Mouse (Mus musculus) granulocyte monocyte progenitor cell, adult 5-6 weeks (primary cell): ENCODE data around the gene Tmem174. TPM values are rescaled to one million over a fixed set of nuclear protein-coding genes. Genes with fewer than 3 reads are reported as not detected.
A peak's percentile ranks its signal among the peaks of the same experiment; 100 is the strongest.

ENCODE experiments used
- ATAC-seq: replicated peaks from 2 replicates; pipeline ENCODE4 v1.8.0; 2016; ENCODE audit warnings: mild to moderate bottlenecking, moderate TSS enrichment, inconsistent platforms; ENCODE audit not compliant: poor library complexity, severe bottlenecking
- total RNA-seq, 2 experiments: library from RNA; stranded (forward) in 1 of 2; stranded (reverse) in 1 of 2; fragments of 200-712, 200-1000 nt in 1 of 2; fragments of >200 nt in 1 of 2; fragmentation: Nextera tagmentation in 1 of 2; gene quantifications; 2 replicates each; pipeline ENCODE4 v1.2.3; 2014 to 2017

Gene Tmem174
- total RNA-seq, 2 experiments from 2014 or later: not detected

DNA sequence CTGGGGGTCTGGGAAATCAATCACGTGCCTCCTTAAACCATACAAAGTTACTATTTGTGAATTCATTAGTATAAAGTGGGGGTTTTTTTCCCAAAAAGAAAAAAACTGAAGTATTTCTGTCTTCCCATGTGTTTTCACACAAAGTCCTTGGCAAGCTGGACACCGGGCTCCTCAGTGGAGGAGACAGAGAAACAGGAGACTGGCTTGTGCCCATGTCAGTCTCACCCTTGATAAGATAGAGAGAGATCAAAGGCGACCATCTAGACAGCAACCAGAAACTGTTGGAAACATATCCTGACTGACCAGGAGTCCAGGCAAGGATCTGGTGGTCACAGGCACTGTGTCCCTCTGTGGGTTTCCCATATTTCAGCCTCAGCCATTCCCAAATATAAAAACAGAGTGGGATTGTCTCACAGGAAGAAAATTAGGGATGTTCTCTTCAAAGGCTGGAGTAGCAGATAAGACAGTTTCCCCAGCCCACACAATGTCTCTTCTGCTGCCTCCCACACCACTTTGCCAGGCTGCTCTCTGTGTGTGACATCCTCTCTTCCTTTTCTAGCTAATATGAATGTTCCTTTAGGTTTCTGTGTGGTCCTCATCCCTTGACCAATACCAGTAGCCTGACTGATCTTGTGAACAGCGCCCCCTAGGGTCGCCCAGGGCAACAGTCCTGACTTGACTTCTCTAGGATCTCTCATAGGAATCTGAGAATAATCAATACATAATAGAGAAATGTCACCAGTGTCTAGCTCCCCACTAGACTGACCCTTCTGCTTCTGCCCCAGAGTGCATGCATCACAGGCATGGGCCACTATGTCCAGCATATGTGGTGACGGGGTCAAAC is 3.3 kb downstream of the Tmem174 start:
- no peak for ATAC-seq

DNA sequence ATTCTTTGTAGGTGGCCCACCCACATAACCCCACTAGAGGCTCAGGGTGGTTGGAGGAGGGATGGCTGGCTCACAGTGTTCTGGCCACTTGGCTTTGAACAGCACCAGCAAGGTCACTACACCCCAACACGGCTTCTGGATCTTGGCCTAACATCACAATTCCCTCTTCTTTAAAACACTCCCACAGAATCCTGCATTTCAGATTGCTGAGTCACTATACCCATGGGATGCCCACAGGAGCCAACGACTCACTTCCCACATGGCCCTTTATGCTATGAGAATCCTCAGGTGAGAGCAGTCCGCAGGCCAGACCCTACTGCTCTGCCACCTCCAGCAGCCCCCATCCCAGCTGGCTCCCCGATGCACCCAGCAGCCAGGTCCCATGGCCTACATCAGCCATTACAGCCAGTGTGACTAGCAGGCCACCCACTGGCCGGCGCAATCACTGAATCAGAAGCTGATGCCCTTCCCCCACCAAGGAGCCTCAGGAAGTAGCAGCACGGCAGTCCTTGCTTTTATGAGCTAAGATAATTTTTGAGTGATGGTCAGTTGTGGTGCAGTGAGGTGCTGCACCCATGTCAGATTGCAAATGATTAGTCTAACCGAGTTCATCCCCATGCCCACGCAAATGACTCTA is 4.8 kb downstream of the Tmem174 start:
- ATAC-seq: no peak

DNA sequence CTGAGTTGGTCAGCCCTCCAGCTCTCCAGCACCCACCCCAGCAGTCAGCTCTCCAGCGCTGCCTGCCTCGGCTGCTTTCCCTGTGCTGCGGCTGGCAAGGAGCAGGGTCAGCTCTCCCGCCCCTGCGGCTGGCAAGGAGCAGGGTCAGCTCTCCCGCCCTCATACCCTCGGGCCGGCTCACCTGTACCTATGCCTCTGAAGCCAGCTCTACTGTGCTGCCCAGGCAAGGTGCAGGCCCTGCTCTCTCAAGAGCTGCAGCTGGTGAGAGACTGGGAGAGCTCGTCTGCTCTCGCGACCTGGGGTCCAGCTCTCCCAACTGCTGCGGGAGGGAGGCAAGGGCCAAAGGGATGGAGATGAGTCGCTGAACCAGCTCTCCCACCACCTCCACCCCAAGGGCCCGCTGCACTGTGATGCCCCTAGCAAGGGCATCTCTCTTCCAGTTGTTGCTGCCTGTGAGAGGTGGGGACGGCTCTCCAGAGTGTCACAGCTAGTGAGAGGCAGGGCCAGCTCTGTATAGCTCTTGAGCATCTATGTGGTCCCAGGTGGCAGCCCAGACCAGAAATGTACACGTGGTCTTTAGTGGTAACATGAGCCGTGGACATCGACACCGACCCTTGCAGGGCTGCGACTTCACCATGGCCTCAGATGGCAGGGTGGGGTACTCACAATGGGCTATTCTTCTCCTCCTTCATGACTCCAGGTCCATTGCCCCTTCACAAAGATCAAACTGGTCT is 5.9 kb downstream of the Tmem174 start:
- no peak for ATAC-seq

DNA sequence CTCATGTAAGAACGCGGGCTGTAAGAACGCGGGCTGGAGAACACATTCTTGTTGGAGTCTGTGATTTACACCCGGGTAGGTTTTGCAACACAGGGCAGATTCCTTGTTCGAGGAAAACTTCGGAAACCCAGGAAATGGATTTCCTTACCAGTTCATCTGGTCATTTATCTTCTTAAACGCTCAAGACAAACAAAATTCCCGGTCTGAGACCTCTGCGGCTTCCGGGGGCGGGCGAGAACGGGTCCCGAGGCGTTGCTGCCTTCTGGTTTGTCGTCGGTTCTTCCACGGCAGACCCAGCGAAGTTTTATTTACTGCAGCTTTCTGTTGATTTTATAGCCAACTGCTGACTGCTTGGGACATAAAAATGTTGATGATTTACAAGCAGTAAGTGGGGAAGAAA is 10.5 kb downstream of the Tmem174 start:
- ATAC-seq: no peak

DNA sequence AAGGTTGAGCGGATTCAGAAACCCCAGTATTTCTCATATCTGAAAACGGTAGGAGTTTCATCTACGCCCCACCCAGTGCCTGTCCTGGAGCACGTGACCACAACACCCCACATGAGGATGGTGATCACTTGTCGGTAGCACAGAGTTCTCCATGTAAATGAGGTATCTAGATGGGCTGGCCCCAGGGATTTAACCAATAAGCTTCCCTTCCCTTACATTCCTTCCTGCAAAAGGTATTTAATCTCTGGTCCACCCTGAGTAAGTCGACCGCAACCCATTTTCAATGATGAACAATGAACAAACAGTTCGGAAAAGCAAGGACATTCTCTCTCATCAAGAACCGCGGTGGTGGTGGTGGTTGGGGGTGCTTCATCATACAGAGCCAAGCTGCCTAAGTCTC is 12.7 kb downstream of the Tmem174 start:
- no peak for ATAC-seq

DNA sequence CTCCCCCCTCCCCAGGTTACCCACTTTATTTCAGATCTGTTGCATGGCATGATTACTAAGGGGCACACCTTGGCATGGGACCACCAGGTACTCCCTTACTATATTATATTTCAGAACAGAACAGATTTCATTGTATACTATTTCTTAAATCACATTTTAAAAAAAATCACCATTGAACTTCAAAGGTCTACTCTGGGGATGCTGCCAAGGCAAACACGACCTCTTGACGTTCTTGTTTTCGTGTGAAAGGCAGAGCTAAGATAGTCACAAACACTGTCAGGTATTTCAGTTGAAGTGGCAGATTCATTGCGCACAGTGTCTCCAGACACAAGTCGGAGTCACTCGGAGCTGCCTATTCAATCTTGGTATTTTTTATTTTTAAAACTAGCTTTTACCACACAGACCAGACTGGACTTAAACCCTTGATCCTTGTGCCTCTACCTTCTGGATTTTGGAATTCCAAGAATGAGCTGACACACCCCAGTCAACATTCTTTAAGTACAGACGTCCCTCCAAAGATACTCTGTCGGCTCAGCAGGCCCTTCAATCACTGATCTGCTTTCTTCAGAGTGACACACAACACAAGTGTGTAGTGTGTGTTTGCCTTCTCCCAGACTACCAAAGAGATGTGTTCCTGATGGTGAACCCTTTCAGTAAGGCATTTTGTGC is 14.2 kb downstream of the Tmem174 start:
- no peak for ATAC-seq

DNA sequence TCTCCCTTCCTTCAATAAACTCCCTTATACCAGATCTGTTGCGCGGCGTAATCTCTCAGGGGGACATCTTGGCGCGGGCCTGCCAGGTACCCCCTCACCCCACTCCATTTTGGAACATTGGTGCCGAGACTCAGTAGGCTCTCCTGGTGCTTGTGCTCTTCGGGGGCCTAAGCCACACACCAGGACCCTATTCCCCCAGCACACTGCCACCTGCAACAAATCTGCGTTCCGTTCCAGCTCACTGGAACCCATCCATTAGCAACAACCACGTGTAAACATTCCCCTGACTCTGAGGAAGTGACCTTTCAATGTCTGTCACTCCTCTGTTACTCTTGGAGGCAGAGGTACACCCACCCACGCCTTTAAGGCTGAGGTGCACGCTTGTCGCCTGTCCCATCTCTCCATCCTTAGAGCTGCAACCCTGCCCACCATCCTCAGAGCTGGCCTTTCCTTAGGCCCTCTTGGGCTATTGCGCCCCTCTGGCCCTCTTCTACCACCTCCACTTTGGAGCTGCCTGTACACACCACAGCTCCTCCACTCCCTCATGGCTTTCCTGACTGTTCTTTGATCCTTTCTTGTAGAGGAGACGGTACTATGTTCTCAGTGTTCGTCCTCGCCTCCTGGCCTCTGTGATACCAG is 19.7 kb downstream of the Tmem174 start:
- ATAC-seq: no peak

DNA sequence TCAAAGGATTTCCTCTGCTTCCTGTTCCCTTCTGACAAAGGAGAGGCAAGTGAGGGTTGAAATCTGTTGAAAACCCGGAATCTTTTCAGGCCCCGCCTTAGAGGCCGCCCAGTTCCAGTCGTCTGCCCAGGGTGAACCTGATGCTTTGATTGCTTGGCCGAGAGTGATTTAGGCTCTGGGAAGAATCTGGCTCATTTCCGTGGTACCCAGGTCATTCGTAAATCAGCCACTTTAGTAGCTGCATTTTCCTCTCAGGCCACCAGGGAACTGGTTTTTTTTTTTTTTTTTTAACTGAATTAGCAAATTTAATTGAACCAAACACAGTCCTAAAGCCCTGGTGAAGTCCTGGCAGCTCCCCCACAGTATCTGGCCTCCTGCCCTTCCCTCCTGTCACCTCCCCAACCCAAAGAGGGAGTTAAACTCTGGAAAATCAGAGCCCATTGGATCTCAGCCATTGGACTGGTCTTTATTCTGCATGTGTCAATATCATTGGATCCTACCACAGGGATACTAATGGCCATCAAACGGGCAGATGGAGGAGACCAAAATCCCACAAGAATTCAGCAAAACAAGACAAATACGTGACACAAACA is 29.2 kb downstream of the Tmem174 start:
- ATAC-seq: no peak

DNA sequence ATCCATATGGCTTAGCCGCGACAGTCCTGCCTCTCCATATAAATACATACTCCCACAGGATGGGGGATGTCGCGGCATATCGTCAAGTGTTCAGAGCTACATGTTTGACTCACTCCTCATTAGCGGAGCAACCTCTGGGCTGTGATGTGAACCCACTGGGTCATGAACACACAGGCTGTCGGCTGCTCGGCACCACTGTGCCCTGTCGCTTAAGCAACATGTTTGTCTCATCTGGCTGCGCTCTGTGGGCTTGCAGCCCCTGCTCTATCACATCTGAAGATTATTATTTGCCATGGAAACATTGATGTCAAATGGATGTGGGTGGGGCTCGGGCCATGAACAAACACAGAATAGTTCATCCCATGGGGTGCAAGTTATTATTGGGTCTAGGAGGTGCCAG is 33.4 kb downstream of the Tmem174 start:
- ATAC-seq: no peak

DNA sequence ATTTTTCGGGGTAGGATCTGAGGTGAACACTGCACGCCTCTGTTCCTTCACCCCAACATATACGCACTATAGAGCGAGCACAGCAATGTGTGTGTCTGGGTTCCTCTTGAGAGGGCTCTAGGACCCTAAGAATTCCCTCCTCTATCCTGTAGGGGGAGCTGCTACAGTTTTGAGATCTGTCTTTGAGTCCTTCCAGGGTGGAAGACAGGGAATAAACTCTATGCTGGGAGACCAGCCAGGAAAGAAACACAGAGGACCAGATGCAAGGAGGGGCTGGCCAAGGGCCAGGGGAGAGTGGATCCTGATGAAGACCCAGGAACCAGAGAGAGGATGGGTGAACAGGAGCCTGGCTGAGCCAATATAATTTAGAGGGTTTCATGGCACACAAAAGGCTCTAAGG is 40.5 kb downstream of the Tmem174 start:
- no peak for ATAC-seq

DNA sequence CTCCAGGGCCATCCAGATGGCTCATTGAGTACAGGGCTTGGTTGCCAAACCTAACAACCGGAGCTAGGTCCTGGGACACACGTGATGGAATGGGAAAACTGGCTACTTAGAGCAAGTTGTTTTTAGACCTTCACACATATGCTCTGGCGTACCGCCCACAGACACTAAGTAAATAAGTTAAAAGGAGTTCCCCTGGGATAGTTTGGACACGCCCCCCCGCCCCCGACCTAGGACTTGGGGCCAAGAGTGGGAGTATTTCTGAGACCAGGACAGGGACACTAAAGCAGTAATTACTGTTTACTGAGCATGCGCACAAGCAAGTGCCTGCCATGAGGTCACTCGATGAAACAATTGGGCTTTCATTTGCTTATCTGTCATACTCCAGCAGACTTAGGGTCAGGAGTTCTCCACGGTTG is 42.5 kb downstream of the Tmem174 start:
- no peak for ATAC-seq

DNA sequence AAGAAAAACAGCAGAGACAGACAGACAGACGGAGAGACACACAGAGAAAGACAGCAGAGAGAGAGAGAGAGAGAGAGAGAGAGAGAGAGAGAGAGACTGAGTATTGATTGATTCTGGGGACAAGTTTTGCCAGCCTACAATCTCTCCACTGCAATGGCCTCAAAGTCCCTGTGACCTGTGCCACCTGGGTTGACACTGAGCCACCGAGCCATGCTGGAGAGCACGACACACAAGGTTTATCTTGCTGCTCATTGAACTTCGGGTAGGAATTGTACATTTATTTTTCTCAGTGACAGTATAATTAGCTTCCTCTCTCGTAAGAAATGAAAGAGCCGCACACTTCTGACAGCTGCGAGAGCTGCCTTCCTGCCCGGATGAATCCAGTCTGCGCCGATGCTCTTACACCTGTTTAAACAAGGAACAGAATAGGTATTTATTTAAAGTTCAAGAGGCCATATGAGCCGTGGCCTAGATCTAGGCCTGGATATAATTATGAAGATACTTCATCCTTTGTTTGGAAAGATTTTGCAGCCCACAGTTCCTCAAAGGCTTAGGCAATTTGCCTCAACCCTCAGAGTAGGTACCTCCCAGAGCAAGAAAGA is 43.2 kb downstream of the Tmem174 start:
- no peak for ATAC-seq

DNA sequence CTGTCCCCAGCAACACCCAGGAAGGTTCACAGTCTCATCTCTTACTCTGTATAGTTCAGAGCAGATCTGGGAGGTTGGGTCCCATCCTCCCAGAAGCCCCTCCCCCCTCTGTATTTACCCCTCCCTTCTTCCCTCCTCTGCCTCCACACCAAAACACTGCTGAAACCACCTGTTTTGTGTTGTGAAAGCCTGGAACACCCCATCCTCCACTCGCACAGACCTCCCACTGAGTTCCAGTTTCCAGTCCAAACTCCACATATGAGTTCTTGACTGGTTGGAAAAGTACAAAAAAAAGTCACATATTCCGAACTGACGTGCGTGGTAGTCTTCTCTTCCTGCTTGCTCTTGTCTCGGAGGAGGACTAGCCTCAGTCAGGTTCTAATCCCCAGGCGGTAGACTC is 45.8 kb downstream of the Tmem174 start:
- no peak for ATAC-seq

DNA sequence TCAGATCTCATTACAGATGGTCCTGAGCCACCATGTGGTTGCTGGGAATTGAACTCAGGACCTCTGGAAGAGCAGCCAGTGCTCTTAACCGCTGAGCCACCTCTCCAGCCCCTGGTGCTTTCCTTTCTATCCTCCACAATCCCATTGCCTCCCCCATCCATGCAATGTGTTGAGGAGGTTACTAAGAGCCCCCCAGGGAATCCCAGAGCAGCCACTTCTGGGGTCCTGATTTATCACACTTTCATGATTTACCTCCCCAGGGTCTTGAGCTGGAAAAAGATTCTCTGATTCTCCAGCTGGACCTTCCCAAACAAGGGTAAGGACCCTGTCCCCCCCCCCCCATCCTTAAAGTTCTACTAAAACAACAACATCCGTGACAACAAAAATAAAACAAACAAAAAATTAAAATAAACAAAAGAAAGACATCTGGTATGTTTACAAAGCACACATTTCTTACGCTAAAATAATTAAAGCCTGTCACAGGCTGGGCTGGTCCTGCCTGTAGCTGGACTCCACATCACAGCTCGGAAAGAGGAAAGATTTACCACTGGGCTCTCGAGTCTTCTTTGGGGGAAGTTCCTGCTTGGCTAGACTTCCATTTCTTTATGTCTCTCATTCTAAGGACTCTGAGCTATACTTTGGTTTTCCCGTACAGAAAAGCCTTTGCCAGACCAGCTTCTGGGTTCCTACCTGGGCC is 46.4 kb downstream of the Tmem174 start:
- ATAC-seq: no peak

DNA sequence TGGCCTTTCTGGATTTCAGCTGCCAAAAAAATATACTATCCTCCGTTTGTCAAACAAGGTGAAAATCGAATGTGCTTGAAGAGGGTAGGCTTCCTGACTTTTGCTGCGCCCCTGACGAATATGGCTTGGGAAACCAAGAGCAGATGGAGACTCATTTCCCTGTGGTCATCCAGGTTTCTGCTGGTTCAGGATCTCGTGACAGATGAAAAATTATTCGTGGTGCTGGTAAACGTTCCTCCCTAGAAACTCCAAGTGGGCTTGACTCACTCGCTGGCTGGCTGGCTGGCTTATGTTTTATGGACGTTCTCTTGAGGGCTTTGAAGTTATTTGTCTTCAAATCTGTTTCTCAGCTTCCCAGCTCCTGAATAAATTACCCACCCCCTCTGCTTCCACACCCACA is 47.6 kb downstream of the Tmem174 start:
- ATAC-seq: no peak

DNA sequence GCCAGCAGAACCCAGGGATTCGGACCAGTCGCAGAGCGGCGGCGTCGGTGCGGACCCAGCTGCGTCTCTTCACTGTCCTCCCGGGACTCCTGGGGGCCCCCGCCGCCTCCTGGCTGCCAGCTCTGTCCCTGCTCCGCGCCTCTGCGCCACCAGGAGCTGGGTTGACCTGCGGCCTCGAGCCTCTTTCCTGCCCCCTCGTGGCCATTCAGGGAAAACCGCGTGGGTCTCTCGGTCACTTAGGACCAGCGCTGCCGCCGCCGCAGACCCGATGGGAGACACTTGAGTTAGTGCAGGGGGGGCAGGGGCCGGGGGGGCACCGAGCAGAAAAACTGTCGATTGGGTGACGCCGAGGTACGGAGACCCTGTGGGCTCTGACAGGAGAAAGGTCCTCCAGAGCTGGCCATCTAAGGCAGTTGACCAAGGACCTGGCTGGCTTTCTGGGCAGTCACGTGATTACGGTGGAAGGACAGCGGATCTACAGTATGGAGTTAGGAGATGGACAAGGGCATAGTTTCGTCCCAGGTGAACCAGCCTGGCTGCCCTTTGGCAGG is 48.2 kb downstream of the Tmem174 start:
- peak; percentile 95 for ATAC-seq

DNA sequence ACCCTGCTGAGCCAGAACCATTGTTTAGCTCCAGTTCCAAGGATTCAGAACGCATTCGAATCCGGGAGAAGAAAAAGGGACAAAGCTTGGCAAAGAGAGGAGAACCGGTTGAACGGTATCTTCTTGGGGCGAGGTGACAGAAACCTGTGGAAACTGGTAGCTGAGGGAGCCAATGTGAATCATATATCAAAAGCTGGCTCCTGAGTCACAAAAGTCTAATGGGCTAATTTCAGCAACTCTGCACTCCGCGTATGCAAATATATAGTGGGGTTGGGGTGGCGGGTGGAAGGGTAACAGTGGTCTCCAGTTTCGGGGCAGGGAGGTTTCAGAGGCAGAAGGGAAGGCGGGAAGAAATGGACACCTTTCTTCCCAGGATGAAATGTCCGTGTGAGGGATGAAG is 48.7 kb downstream of the Tmem174 start:
- no peak for ATAC-seq

DNA sequence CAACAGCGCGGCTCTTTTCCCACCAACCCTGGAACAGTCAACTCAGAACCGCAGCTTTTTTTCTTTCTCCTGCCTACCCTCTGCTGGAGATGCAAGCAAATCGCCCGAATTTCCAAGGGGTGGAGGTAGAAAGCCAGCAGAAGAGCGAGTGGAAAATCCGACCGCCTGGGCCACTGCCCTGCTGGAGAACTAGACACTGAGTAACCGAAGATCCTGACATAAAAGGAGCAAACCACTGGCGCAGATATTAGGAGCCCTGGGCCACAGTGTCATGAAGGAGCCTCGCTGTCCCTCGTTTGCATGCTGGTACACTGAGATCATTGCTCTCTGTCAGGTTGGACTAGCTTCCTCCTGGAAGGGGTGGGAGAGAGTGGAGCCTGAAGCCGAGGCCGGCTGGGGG is 49.6 kb downstream of the Tmem174 start:
- ATAC-seq: no peak
